Mouse (Mus musculus) embryonic facial prominence, embryonic 11.5 days (tissue): ENCODE data around the gene Fnbp1l. TPM values are rescaled to one million over a fixed set of nuclear protein-coding genes. Genes with fewer than 3 reads are reported as not detected.

Experiments
- ATAC-seq: fragments of 200-750 bp; cut with Nextera tagmentation; replicated peaks from 2 replicates; pipeline ENCODE4 v1.8.0; 2017; ENCODE audit warnings: low read depth; ENCODE audit not compliant: insufficient number of reproducible peaks, low FRiP score, low TSS enrichment
- DNase-seq: peaks from one replicate; pipeline ENCODE4 v3.0.0-alpha.2; 2015; ENCODE audit warnings: low spot score
- H3K27ac ChIP-seq: fragments of 300-500 bp; sonication (generic); replicated peaks from 2 replicates; pipeline ENCODE4 v1.5.1; 2014; ENCODE audit warnings: mild to moderate bottlenecking, low read depth, low read length, control low read depth
- H3K27me3 ChIP-seq: fragments of 300-500 bp; sonication (generic); 2 replicates; pipeline ENCODE4 v1.6.1; 2014; ENCODE audit warnings: mild to moderate bottlenecking, low read length, moderate library complexity, mixed read lengths; ENCODE audit not compliant: control insufficient read depth, insufficient read depth
- H3K36me3 ChIP-seq: fragments of 300-500 bp; sonication (generic); replicated peaks from 2 replicates; pipeline ENCODE4 v1.6.1; 2014; ENCODE audit warnings: low read depth, mild to moderate bottlenecking, low read length, moderate library complexity, mixed read lengths; ENCODE audit not compliant: control insufficient read depth, insufficient read depth
- H3K4me1 ChIP-seq: fragments of 300-500 bp; sonication (generic); 2 replicates; pipeline ENCODE4 v1.6.1; 2014; ENCODE audit warnings: low read length, mixed read lengths; ENCODE audit not compliant: control insufficient read depth, insufficient read depth
- H3K4me2 ChIP-seq: fragments of 300-500 bp; sonication (generic); 2 replicates; pipeline ENCODE4 v1.6.1; 2014; ENCODE audit warnings: low read depth, mild to moderate bottlenecking, control low read depth, low read length, moderate library complexity
- H3K4me3 ChIP-seq: fragments of 300-500 bp; sonication (generic); 2 replicates; pipeline ENCODE4 v1.5.1; 2014; ENCODE audit warnings: low read depth, low read length, control low read depth
- H3K9ac ChIP-seq: fragments of 300-500 bp; sonication (generic); replicated peaks from 2 replicates; pipeline ENCODE4 v1.6.1; 2014; ENCODE audit warnings: mild to moderate bottlenecking, control low read depth, low read length
- H3K9me3 ChIP-seq: fragments of 300-500 bp; sonication (generic); replicated peaks from 2 replicates; pipeline ENCODE4 v1.6.1; 2016; ENCODE audit warnings: mild to moderate bottlenecking, low read length, inconsistent platforms, mixed read lengths; ENCODE audit not compliant: control insufficient read depth
- WGBS: fragments of 180-500 bp; shearing (Covaris S2); extraction: QIAGEN DNeasy Blood & Tissue Kit; methylation state at CpG from one replicate; pipeline ENCODE4 v1.1.7; 2014; 5-methylcytosine and 5-hydroxymethylcytosine counted together
- polyA plus RNA-seq: library from polyadenylated mRNA; unstranded; fragments of >200 nt; fragmentation: Nextera tagmentation; extraction: Ambion mirVana; gene quantifications from 2 replicates; pipeline ENCODE4 v1.2.1, GENCODE M21; 2014

The Fnbp1l gene
- polyA plus RNA-seq, 1 experiment from 2014 or later, result 77.4 TPM

- no peak overlapping the region for H3K4me3 ChIP-seq
- DNase-seq (no peak), ATAC-seq (no peak)
- no peaks in the 10 kb centered on the region for H3K36me3 ChIP-seq
- H3K27me3 ChIP-seq, result no peaks in the 10 kb centered on the region
- no peak overlapping the region for H3K9ac ChIP-seq
- WGBS, result 62% methylated on average over 3 of the region's 3 CpGs
- no peak overlapping the region for H3K27ac ChIP-seq
- H3K9me3 ChIP-seq, result no peaks in the 10 kb centered on the region
- H3K4me2 ChIP-seq, result no peak overlapping the region
- H3K4me1 ChIP-seq, result no peaks in the 10 kb centered on the region
Observed at GRCm38 (mm10) chr3:122566112-122566511, 53.4 kb downstream of the Fnbp1l start.

GRCm38 (mm10) chr3:122565285-122565684 is 54.2 kb downstream of the Fnbp1l start:
- Histone ChIP-seq H3K4me3 (no peak overlapping the region), H3K9ac (no peak overlapping the region), H3K27me3 (no peaks in the 10 kb centered on the region), H3K9me3 (no peaks in the 10 kb centered on the region), H3K36me3 (no peaks in the 10 kb centered on the region), H3K4me2 (no peak overlapping the region), H3K27ac (no peak overlapping the region), H3K4me1 (no peaks in the 10 kb centered on the region)
- peak; percentile 8 for DNase-seq
- WGBS, result 19% methylated on average over 7 of the region's 7 CpGs
- ATAC-seq, result no peak

GRCm38 (mm10) chr3:122557766-122558165 is 61.7 kb downstream of the Fnbp1l start:
- 82% methylated on average over 2 of the region's 2 CpGs for whole genome bisulfite sequencing
- Histone ChIP-seq H3K9me3 (no peaks in the 10 kb centered on the region), H3K4me2 (no peak overlapping the region), H3K27me3 (no peaks in the 10 kb centered on the region), H3K27ac (no peak overlapping the region), H3K4me3 (no peak overlapping the region), H3K9ac (no peak overlapping the region), H3K4me1 (no peaks in the 10 kb centered on the region), H3K36me3 (no peaks in the 10 kb centered on the region)
- no peak for ATAC-seq
- no peak for DNase-seq

- no peaks in the 10 kb centered on the region for H3K9me3 ChIP-seq
- H3K4me3 ChIP-seq, result no peak overlapping the region
- WGBS, result 94% methylated on average over 3 of the region's 3 CpGs
- no peaks in the 10 kb centered on the region for H3K27me3 ChIP-seq
- no peak overlapping the region for H3K4me2 ChIP-seq
- no peaks in the 10 kb centered on the region; the same call in none of the 2 replicates for H3K36me3 ChIP-seq
- no peak overlapping the region for H3K9ac ChIP-seq
- no peak for DNase-seq
- H3K27ac ChIP-seq, result no peak overlapping the region
- ATAC-seq, result no peak
- no peaks in the 10 kb centered on the region for H3K4me1 ChIP-seq
Observed at GRCm38 (mm10) chr3:122551174-122551573, 68.3 kb downstream of the Fnbp1l start.

GRCm38 (mm10) chr3:122547469-122547868 is 72.0 kb downstream of the Fnbp1l start:
- Histone ChIP-seq H3K9me3 (no peaks in the 10 kb centered on the region), H3K9ac (no peak overlapping the region), H3K36me3 (peaks cover under 1% of the 10 kb centered on the region), H3K27ac (no peak overlapping the region), H3K4me3 (no peak overlapping the region), H3K27me3 (no peaks in the 10 kb centered on the region), H3K4me2 (no peak overlapping the region), H3K4me1 (no peaks in the 10 kb centered on the region)
- WGBS, result 85% methylated on average over 4 of the region's 4 CpGs
- DNase-seq (no peak), ATAC-seq (no peak)

- WGBS, result 83% methylated on average over 2 of the region's 2 CpGs
- Histone ChIP-seq H3K4me3 (no peak overlapping the region), H3K27ac (no peak overlapping the region), H3K9me3 (no peaks in the 10 kb centered on the region), H3K4me1 (no peaks in the 10 kb centered on the region), H3K27me3 (no peaks in the 10 kb centered on the region), H3K36me3 (peaks cover 8% of the 10 kb centered on the region), H3K4me2 (no peak overlapping the region), H3K9ac (no peak overlapping the region)
- ATAC-seq (no peak), DNase-seq (no peak)
Observed at GRCm38 (mm10) chr3:122545346-122545745, 74.2 kb downstream of the Fnbp1l start.

GRCm38 (mm10) chr3:122540918-122541317 is 78.6 kb downstream of the Fnbp1l start:
- no peak overlapping the region for H3K4me3 ChIP-seq
- no peak overlapping the region for H3K9ac ChIP-seq
- ATAC-seq (no peak), DNase-seq (no peak)
- no peak overlapping the region for H3K27ac ChIP-seq
- no peak overlapping the region for H3K4me2 ChIP-seq
- peaks cover 8% of the 10 kb centered on the region for H3K36me3 ChIP-seq
- H3K9me3 ChIP-seq, result no peaks in the 10 kb centered on the region
- WGBS, result 93% methylated on average over 4 of the region's 4 CpGs
- H3K27me3 ChIP-seq, result no peaks in the 10 kb centered on the region
- H3K4me1 ChIP-seq, result no peaks in the 10 kb centered on the region

GRCm38 (mm10) chr3:122539961-122540690 is 79.4 kb downstream of the Fnbp1l start:
- Histone ChIP-seq H3K4me1 (no peaks in the 10 kb centered on the region), H3K27me3 (no peaks in the 10 kb centered on the region), H3K9me3 (no peaks in the 10 kb centered on the region), H3K9ac (no peak overlapping the region), H3K36me3 (peaks cover 8% of the 10 kb centered on the region), H3K4me3 (no peak overlapping the region), H3K27ac (no peak overlapping the region), H3K4me2 (no peak overlapping the region)
- WGBS, result 89% methylated on average over 17 of the region's 17 CpGs
- ATAC-seq (no peak), DNase-seq (no peak)
